In genomic region chr6:127768621-127769274, GRCm38 (mm10) we compare ENCODE assay signal across 8 mouse cellular contexts. TPM values are rescaled to one million over a fixed set of nuclear protein-coding genes. Genes with fewer than 3 reads are reported as not detected.
DNase-seq lines count a peak whose midpoint lies in the region; ATAC-seq and TF ChIP-seq lines count a peak whose summit lies in the region.

No protein-coding gene starts in this region.

- DNase-seq in lung, embryonic 14.5 days, result peak; percentile 19
- DNase-seq in lung, postnatal 4 days, result no peak
- peak; percentile 25 for DNase-seq in embryo, embryonic 10 days (ENCODE audit: low spot score)
- DNase-seq in hindbrain, embryonic 14.5 days (ENCODE audit: low spot score), result peak; percentile 61
- DNase-seq in urinary bladder, postnatal 4 days (ENCODE audit: low spot score in 2 of 2), result no peak
- DNase-seq in urinary bladder, postnatal 25 days (ENCODE audit: low spot score), result no peak
- DNase-seq in natural killer cell, adult 2 months (ENCODE audit: low spot score in 2 of 2), result no peak

- no peaks in the 10 kb centered on the region for H3K4me1 ChIP-seq in lung, embryonic 14.5 days (ENCODE audit: insufficient read depth)
- H3K4me1 ChIP-seq in hindbrain, embryonic 14.5 days (replicated peaks; ENCODE audit: control insufficient read depth, insufficient read depth, low read length), result peaks cover 31% of the 10 kb centered on the region
- peaks cover 48% of the 10 kb centered on the region for H3K4me1 ChIP-seq in midbrain, embryonic 15.5 days

- peak overlapping the region; percentile 34 for H3K4me3 ChIP-seq in lung, embryonic 14.5 days (ENCODE audit: low read depth, low read length)
- H3K4me3 ChIP-seq in hindbrain, embryonic 14.5 days (replicated peaks; ENCODE audit: low read length), result peak overlapping the region; percentile 63
- H3K4me3 ChIP-seq in midbrain, embryonic 15.5 days, result peak overlapping the region; percentile 56

- peak overlapping the region; percentile 64 for H3K4me2 ChIP-seq in lung, embryonic 14.5 days
- peak overlapping the region; percentile 84 for H3K4me2 ChIP-seq in hindbrain, embryonic 14.5 days (replicated peaks)
- peak overlapping the region; percentile 73 for H3K4me2 ChIP-seq in midbrain, embryonic 15.5 days

- no peak overlapping the region for H3K9ac ChIP-seq in lung, embryonic 14.5 days
- H3K9ac ChIP-seq in hindbrain, embryonic 14.5 days, result peak overlapping the region; percentile 68
- H3K9ac ChIP-seq in midbrain, embryonic 15.5 days, result peak overlapping the region; percentile 38

- no peak overlapping the region for H3K27ac ChIP-seq in lung, embryonic 14.5 days (ENCODE audit: low read depth)
- peak overlapping the region; percentile 76 for H3K27ac ChIP-seq in hindbrain, embryonic 14.5 days
- H3K27ac ChIP-seq in midbrain, embryonic 15.5 days, result peak overlapping the region; percentile 67

- H3K9me3 ChIP-seq in lung, embryonic 14.5 days (ENCODE audit: low read depth, low read length), result no peaks in the 10 kb centered on the region
- no peaks in the 10 kb centered on the region for H3K9me3 ChIP-seq in hindbrain, embryonic 14.5 days (ENCODE audit: control insufficient read depth, low read length)
- H3K9me3 ChIP-seq in midbrain, embryonic 15.5 days, result no peaks in the 10 kb centered on the region

- H3K27me3 ChIP-seq in lung, embryonic 14.5 days (ENCODE audit: insufficient read depth, low read length), result peaks cover 76% of the 10 kb centered on the region
- no peaks in the 10 kb centered on the region; the same call in 1 of the 2 replicates for H3K27me3 ChIP-seq in hindbrain, embryonic 14.5 days (ENCODE audit: control insufficient read depth, insufficient read depth, low read length)
- no peaks in the 10 kb centered on the region for H3K27me3 ChIP-seq in midbrain, embryonic 15.5 days (replicated peaks)

- under 1% methylated on average over 54 of the region's 64 CpGs for WGBS in lung, embryonic 14.5 days
- WGBS in hindbrain, embryonic 14.5 days, result under 1% methylated on average over 49 of the region's 64 CpGs
- under 1% methylated on average over 49 of the region's 64 CpGs for WGBS in midbrain, embryonic 15.5 days

- no peak for TF ChIP-seq CTCF in lung, embryonic 14.5 days (IDR thresholded peaks at IDR 0.05; ENCODE audit: low read depth)

- ATAC-seq in lung, embryonic 14.5 days (ENCODE audit: insufficient read depth), result no peak
- ATAC-seq in hindbrain, embryonic 14.5 days (ENCODE audit: low FRiP score), result peak; percentile 3; the same call in 1 of the 2 replicates
- ATAC-seq in midbrain, embryonic 15.5 days (replicated peaks), result peak; percentile 17

- H3K36me3 ChIP-seq in lung, embryonic 14.5 days (ENCODE audit: insufficient read depth), result no peaks in the 10 kb centered on the region
- H3K36me3 ChIP-seq in hindbrain, embryonic 14.5 days (replicated peaks; ENCODE audit: control insufficient read depth, insufficient read depth), result no peaks in the 10 kb centered on the region
- no peaks in the 10 kb centered on the region for H3K36me3 ChIP-seq in midbrain, embryonic 15.5 days (replicated peaks)

RNA-seq across cellular contexts. Expression of gene Prmt8, which starts 0.5 kb away (rescaled TPM):
- not detected in 2 replicates for polyA plus RNA-seq in lung, embryonic 14.5 days (2014; fragmentation: Nextera tagmentation; extraction: Ambion mirVana)
- polyA plus RNA-seq in hindbrain, embryonic 14.5 days (2014; fragmentation: Nextera tagmentation; extraction: Ambion mirVana), result 35.0 and 37.4 TPM in 2 replicates
- polyA plus RNA-seq in midbrain, embryonic 15.5 days (2015; fragmentation: Nextera tagmentation; extraction: Ambion mirVana), result 28.3 and 30.7 TPM in 2 replicates

Comparison
In these comparisons a context has a peak if more than half of its experiments do, and no peak if none do; other contexts are left out.
1. DNase-seq: peak in lung, embryonic 14.5 days (single experiment), embryo, embryonic 10 days (single experiment) and hindbrain, embryonic 14.5 days (single experiment); none in lung, postnatal 4 days (0 of 2), urinary bladder, postnatal 4 days (0 of 2), urinary bladder, postnatal 25 days (single experiment) and natural killer cell, adult 2 months (0 of 2).
2. RNA of gene Prmt8, which starts 0.5 kb away (polyA plus RNA-seq): 35.0 to 37.4 TPM in hindbrain, embryonic 14.5 days and 28.3 to 30.7 TPM in midbrain, embryonic 15.5 days; not detected in lung, embryonic 14.5 days; every median in the first group is over 10 times any median in the second.
3. Peak in every context shown above with its lines, with median percentiles within 50 percentile points of each other: H3K4me2 ChIP-seq and H3K4me3 ChIP-seq.